Mouse (Mus musculus) stomach, postnatal 0 days (tissue): ENCODE results near the gene Abhd16a.

ENCODE experiments used
- CTCF ChIP-seq: IDR thresholded peaks from 2 replicates; pipeline ENCODE4 v1.5.1; 2016; ENCODE audit warnings: antibody characterized with exemption, low read depth, mild to moderate bottlenecking, moderate library complexity
- EP300 ChIP-seq: optimal IDR thresholded peaks from 2 replicates; pipeline ENCODE3; 2016; ENCODE audit warnings: antibody characterized with exemption

DNA sequence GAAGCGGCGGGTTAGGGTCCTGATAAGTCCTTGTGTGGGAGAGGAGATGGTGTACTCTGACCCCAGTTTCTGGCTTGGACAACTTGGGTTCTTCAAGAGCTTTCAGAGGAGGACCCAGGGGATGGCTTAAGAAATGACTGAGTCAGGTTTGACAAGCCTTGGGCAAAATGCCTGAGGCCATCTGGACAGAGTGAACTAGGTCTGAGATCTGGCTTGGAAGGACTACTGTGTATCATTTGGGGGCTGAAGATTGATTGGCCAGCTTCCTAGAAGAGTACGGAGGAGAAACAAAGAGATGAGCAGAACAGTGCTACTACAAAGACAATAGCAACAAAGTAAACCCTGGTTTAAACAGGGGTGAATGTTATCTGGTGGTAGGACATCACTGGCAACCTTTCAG is 25.6 kb upstream of the Abhd16a start:
- TF ChIP-seq CTCF (no peak), EP300 (no peak)
